Mouse (Mus musculus) bone marrow, adult 2 months (tissue): ENCODE measurements at regions not wholly inside any gene's neighbourhood (a gene's known extent, or its start where the extent isn't known, plus 50 kb on each side); places are given as distances from the start of the nearest gene placed in this dataset.

Source experiments
- CTCF ChIP-seq: fragments of 200-500 bp; IDR thresholded peaks from 2 replicates; pipeline ENCODE4 v1.5.1; 2011; ENCODE audit warnings: low read length, control low read depth; ENCODE audit not compliant: control insufficient read depth, insufficient read depth
- POLR2A ChIP-seq: fragments of 200-500 bp; IDR thresholded peaks from 2 replicates; pipeline ENCODE4 v1.6.1; 2011; ENCODE audit warnings: low read depth, mild to moderate bottlenecking, control low read depth, low read length, borderline replicate concordance; ENCODE audit not compliant: control insufficient read depth

GRCm38 (mm10) chr4:33845611-33846395, 78.6 kb upstream of the Cnr1 start:
- TF ChIP-seq CTCF (no peak), POLR2A (no peak)
